Mouse (Mus musculus): ENCODE data around the gene Efs. TPM values are rescaled to one million over a fixed set of nuclear protein-coding genes. Genes with fewer than 3 reads are reported as not detected.
"Not testable (repeated sequence)": the region's sequence is repeated elsewhere in the genome, so short reads cannot be mapped to it uniquely, and the experiment has no call there.

The Efs gene
- polyA plus RNA-seq, 1 experiment from 2014 or later, result 15.0 TPM

GRCm38 (mm10) chr14:54959853-54960613 is 34.1 kb upstream of the Efs start:
- ATAC-seq (replicated peaks); H3K4me3 ChIP-seq; H3K4me1 ChIP-seq; H3K36me3 ChIP-seq (replicated peaks); H3K27me3 ChIP-seq (replicated peaks); H3K4me2 ChIP-seq; H3K27ac ChIP-seq; H3K9ac ChIP-seq; H3K9me3 ChIP-seq: not testable (repeated sequence)
- WGBS, result 91% methylated on average over 12 of the region's 12 CpGs

GRCm38 (mm10) chr14:54959197-54959596 is 33.3 kb upstream of the Efs start:
- ATAC-seq (replicated peaks), result no peak
- WGBS, result 87% methylated on average over 3 of the region's 3 CpGs
- H3K9ac ChIP-seq, result no peak overlapping the region

GRCm38 (mm10) chr14:54958503-54958902 is 32.6 kb upstream of the Efs start:
- WGBS, result 90% methylated on average over 4 of the region's 4 CpGs
- no peaks in the 10 kb centered on the region for H3K27me3 ChIP-seq (replicated peaks)
- H3K9me3 ChIP-seq, result no peaks in the 10 kb centered on the region
- no peak overlapping the region for H3K9ac ChIP-seq
- H3K4me1 ChIP-seq, result no peaks in the 10 kb centered on the region
- no peak overlapping the region for H3K4me2 ChIP-seq
- no peak overlapping the region for H3K27ac ChIP-seq
- no peak for ATAC-seq (replicated peaks)
- no peak overlapping the region for H3K4me3 ChIP-seq
- no peaks in the 10 kb centered on the region for H3K36me3 ChIP-seq (replicated peaks)

More at GRCm38 (mm10) chr14:54959197-54959596, 33.3 kb upstream of the Efs start:
- no peaks in the 10 kb centered on the region for H3K4me1 ChIP-seq
- no peaks in the 10 kb centered on the region for H3K9me3 ChIP-seq
- no peaks in the 10 kb centered on the region for H3K36me3 ChIP-seq (replicated peaks)
- no peak overlapping the region for H3K27ac ChIP-seq
- H3K4me2 ChIP-seq, result no peak overlapping the region
- H3K27me3 ChIP-seq (replicated peaks), result no peaks in the 10 kb centered on the region
- H3K4me3 ChIP-seq, result no peak overlapping the region

GRCm38 (mm10) chr14:54956533-54956932 is 30.6 kb upstream of the Efs start:
- WGBS, result 87% methylated on average over 9 of the region's 9 CpGs
- H3K27me3 ChIP-seq (replicated peaks), result no peaks in the 10 kb centered on the region
- H3K4me2 ChIP-seq, result no peak overlapping the region
- H3K4me1 ChIP-seq, result no peaks in the 10 kb centered on the region
- no peaks in the 10 kb centered on the region for H3K36me3 ChIP-seq (replicated peaks)
- H3K9me3 ChIP-seq, result no peaks in the 10 kb centered on the region
- H3K27ac ChIP-seq, result no peak overlapping the region
- no peak for ATAC-seq (replicated peaks)
- no peak overlapping the region for H3K4me3 ChIP-seq
- H3K9ac ChIP-seq, result no peak overlapping the region

GRCm38 (mm10) chr14:54955481-54955880 is 29.6 kb upstream of the Efs start:
- H3K27me3 ChIP-seq (replicated peaks), result no peaks in the 10 kb centered on the region
- ATAC-seq (replicated peaks), result no peak
- no peak overlapping the region for H3K4me3 ChIP-seq
- no peak overlapping the region for H3K27ac ChIP-seq
- no peaks in the 10 kb centered on the region for H3K36me3 ChIP-seq (replicated peaks)
- WGBS, result 93% methylated on average over 3 of the region's 3 CpGs
- H3K4me1 ChIP-seq, result no peaks in the 10 kb centered on the region
- no peak overlapping the region for H3K4me2 ChIP-seq
- H3K9me3 ChIP-seq, result no peaks in the 10 kb centered on the region
- no peak overlapping the region for H3K9ac ChIP-seq

GRCm38 (mm10) chr14:54954474-54954873 is 28.5 kb upstream of the Efs start:
- H3K4me1 ChIP-seq, result no peaks in the 10 kb centered on the region
- H3K27ac ChIP-seq, result no peak overlapping the region
- no peaks in the 10 kb centered on the region for H3K36me3 ChIP-seq (replicated peaks)
- ATAC-seq (replicated peaks), result no peak
- H3K9me3 ChIP-seq, result no peaks in the 10 kb centered on the region
- H3K4me2 ChIP-seq, result no peak overlapping the region
- H3K4me3 ChIP-seq, result no peak overlapping the region
- 82% methylated on average over 3 of the region's 3 CpGs for WGBS
- no peak overlapping the region for H3K9ac ChIP-seq
- H3K27me3 ChIP-seq (replicated peaks), result no peaks in the 10 kb centered on the region

GRCm38 (mm10) chr14:54953664-54954206 is 27.8 kb upstream of the Efs start:
- no peaks in the 10 kb centered on the region for H3K36me3 ChIP-seq (replicated peaks)

GRCm38 (mm10) chr14:54951587-54951986 is 25.7 kb upstream of the Efs start:
- H3K4me3 ChIP-seq, result no peak overlapping the region
- H3K36me3 ChIP-seq (replicated peaks), result no peaks in the 10 kb centered on the region
- no peaks in the 10 kb centered on the region for H3K9me3 ChIP-seq
- H3K4me1 ChIP-seq, result no peaks in the 10 kb centered on the region
- no peak overlapping the region for H3K4me2 ChIP-seq
- no peaks in the 10 kb centered on the region for H3K27me3 ChIP-seq (replicated peaks)
- no peak overlapping the region for H3K9ac ChIP-seq
- WGBS, result 91% methylated on average over 6 of the region's 6 CpGs
- H3K27ac ChIP-seq, result no peak overlapping the region
- ATAC-seq (replicated peaks), result no peak

More at GRCm38 (mm10) chr14:54953664-54954206, 27.8 kb upstream of the Efs start:
- no peaks in the 10 kb centered on the region for H3K27me3 ChIP-seq (replicated peaks)
- H3K4me3 ChIP-seq, result no peak overlapping the region
- WGBS, result 94% methylated on average over 8 of the region's 8 CpGs
- H3K27ac ChIP-seq, result no peak overlapping the region
- H3K9me3 ChIP-seq, result no peaks in the 10 kb centered on the region
- H3K4me2 ChIP-seq, result no peak overlapping the region
- H3K9ac ChIP-seq, result no peak overlapping the region
- H3K4me1 ChIP-seq, result no peaks in the 10 kb centered on the region
- no peak for ATAC-seq (replicated peaks)

- WGBS, result 67% methylated on average over 12 of the region's 12 CpGs
- H3K9me3 ChIP-seq, result no peaks in the 10 kb centered on the region
- no peaks in the 10 kb centered on the region for H3K36me3 ChIP-seq (replicated peaks)
- H3K4me1 ChIP-seq, result no peaks in the 10 kb centered on the region
- no peak overlapping the region for H3K9ac ChIP-seq
- no peak for ATAC-seq (replicated peaks)
- H3K27me3 ChIP-seq (replicated peaks), result no peaks in the 10 kb centered on the region
- no peak overlapping the region for H3K4me2 ChIP-seq
- no peak overlapping the region for H3K27ac ChIP-seq
- no peak overlapping the region for H3K4me3 ChIP-seq
These were observed 24.6 kb upstream of the Efs start for GRCm38 (mm10) chr14:54950493-54950892.

- Histone ChIP-seq H3K27me3 (replicated peaks) (no peaks in the 10 kb centered on the region), H3K27ac (no peak overlapping the region), H3K36me3 (replicated peaks) (no peaks in the 10 kb centered on the region), H3K4me3 (no peak overlapping the region), H3K4me1 (no peaks in the 10 kb centered on the region), H3K9me3 (no peaks in the 10 kb centered on the region), H3K4me2 (no peak overlapping the region), H3K9ac (no peak overlapping the region)
- no peak for ATAC-seq (replicated peaks)
- WGBS, result 88% methylated on average over 9 of the region's 9 CpGs
These were observed 22.9 kb upstream of the Efs start for GRCm38 (mm10) chr14:54948781-54949180.

- not testable (repeated sequence) for H3K4me2 ChIP-seq; H3K4me1 ChIP-seq; H3K36me3 ChIP-seq (replicated peaks); H3K27ac ChIP-seq; H3K27me3 ChIP-seq (replicated peaks); ATAC-seq (replicated peaks); H3K4me3 ChIP-seq; H3K9ac ChIP-seq; H3K9me3 ChIP-seq
- 87% methylated on average over 11 of the region's 11 CpGs for WGBS
These were observed 21.1 kb upstream of the Efs start for GRCm38 (mm10) chr14:54947008-54947407.

- H3K27ac ChIP-seq, result no peak overlapping the region
- WGBS, result 84% methylated on average over 19 of the region's 19 CpGs
- no peak overlapping the region for H3K9ac ChIP-seq
- ATAC-seq (replicated peaks), result no peak
- no peaks in the 10 kb centered on the region for H3K4me1 ChIP-seq
- H3K4me2 ChIP-seq, result no peak overlapping the region
- H3K9me3 ChIP-seq, result no peaks in the 10 kb centered on the region
- no peaks in the 10 kb centered on the region for H3K27me3 ChIP-seq (replicated peaks)
- no peak overlapping the region for H3K4me3 ChIP-seq
- no peaks in the 10 kb centered on the region for H3K36me3 ChIP-seq (replicated peaks)
These were observed 20.2 kb upstream of the Efs start for GRCm38 (mm10) chr14:54945975-54946704.
